Mouse (Mus musculus): ENCODE data around the gene Larp6.

Gene Larp6

GRCm38 (mm10) chr9:60712771-60713541, at the start of gene Larp6:
Larp6 (plus strand) TSS chr9:60712989.
- DNase-seq, result peak; percentile 61

DNA sequence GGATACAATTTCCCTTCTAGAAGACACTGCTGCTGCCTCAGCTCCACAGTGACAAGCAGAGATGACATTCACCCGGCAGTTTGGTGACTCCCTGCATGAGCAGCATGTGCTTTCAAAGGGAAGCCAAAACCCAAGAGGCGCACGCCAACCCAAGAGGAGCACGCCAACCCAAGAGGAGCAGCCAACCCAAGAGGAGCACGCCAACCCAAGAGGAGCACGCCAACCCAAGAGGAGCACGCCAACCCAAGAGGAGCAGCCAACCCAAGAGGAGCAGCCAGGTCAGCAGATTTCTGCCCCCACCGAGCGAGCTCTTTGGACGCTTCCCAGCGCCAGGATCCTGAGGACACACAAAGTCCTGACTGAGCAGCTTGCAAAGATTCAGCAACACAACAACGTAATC, 48.4 kb upstream of the Larp6 start:
- DNase-seq, result no peak

DNA sequence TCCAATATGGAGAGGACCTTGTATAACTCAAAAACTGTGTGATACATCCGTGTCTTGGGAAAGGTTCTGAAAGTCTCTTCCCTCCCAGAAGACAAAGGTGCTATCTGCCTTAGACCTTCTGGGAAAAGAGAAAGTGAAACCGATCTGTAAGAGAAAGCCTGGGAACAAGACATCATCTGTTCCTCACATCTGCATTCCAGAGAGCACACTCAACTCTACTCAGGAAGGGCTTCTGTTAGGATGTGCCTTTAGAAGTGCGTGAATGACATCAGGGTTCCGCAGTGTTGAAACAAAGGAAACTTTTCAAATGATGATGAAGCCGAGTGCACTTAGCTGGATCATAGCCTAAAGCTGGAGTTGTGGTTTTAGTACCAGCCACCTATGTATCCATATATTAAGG, 47.9 kb upstream of the Larp6 start:
- no peak for DNase-seq

GRCm38 (mm10) chr9:60665535-60665934, 47.3 kb upstream of the Larp6 start:
- DNase-seq, result no peak

DNA sequence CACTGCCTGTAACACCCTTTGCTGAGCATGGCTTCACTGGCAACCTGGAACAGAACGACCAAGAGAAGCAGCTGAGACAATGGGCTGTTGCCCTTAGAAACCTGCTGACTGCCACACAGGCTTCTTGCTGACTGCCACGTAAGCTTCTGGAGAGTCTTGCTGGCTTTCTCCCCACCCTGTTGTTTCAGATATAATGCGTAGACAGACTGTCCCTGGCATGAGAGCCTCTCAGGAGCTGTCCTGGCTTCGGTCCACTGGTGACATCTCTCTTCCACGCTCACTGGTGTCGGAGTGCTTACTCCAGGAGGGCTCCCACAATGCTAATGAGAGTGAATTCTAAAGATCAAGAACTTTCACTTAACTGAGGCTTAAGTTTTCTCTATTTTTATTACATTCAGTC, 43.9 kb upstream of the Larp6 start:
- no peak for DNase-seq

DNA sequence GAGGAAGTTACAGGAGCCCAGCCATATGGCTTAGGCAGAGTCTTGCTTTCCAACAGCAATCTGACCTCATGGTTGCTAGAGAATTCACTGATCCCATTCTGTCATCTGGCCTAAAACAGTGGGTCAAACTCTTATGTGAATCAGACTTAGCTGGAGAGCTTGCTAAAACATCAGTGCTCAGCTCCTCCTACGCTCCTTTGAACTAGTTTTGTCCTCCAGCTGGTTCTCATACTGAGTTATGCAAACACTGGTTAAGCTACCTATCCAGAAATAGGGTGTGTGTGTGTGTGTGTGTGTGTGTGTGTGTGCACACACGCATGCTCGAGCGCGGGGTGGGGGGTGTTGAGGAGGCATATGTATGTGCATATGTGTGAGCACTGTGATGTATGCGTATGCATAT, 40.2 kb upstream of the Larp6 start:
- DNase-seq, result no peak

- DNase-seq, result no peak
These were observed 38.0 kb upstream of the Larp6 start for GRCm38 (mm10) chr9:60674780-60675179.

DNA sequence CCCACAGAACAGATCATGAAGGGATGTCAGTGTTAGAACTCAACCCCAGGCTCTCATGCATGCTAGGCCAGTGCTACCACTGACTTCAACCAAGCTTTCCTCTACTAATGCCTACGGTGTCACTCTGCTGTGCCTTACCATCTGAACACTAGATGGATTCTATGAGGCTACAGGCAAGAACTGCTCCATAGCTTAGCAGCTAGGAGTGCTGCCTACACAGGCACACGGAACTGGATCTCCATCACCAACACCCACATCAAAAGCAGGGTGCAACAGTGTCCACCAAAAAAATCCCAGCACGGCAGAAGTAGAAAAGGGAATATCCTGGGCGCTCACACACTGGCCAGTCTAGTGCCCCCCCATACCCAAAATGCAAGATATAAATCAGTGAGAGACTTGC, 36.4 kb upstream of the Larp6 start:
- DNase-seq, result no peak

DNA sequence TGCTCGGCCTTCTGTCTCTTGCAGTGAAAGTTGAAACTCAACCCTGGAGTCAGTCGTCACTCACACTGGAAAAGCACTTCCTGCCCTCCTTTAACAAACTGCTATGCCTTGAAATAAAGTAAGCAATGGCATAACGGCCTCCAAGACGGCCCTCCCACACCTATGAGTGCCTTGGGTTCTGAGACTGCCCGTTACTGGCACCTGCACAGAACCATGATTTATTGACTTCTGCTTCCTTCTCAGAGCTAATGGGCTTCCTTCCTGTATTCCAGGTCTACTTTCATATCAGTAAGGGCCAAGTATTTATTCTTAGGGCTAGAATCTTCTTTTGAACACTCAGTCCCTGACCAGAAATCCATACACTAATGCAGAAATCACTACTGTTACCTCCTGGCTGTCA, 33.9 kb upstream of the Larp6 start:
- no peak for DNase-seq

DNA sequence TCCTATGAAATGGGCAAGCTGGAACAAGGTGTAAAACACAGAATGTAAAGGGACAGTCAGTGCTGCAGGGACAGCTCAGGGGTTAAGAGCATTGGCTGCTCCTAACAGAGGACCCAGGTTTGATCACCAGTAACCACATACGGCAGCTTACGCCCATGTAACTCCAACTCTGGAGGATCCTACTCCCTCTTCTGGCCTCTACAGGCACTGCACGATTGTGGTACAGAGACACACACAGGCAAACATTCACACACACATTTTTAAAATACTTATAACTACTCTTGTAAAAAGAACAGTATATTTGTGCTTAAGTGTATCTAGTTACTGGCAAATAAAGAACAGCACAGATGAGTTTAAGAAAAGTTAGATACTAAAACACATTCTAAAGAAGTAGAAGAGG, 31.8 kb upstream of the Larp6 start:
- no peak for DNase-seq

DNA sequence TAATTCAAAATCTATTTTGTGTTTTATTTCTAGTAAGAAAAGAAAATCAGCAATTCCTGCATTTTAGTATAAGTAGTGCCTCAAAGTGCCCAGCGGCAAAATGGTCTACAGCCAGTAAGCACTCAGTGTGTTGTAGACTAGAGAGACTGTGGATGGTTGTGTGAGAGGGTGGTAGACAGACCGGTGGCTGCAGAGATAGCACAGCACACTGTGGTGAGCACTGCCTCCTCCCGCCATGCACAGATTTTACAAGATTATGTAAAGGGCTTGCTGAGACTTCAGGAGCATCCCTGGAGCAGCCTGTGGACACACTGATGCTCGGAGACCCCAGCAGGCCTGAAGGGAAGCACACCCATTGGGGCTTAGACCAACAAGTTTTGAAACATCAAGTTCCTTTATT, 30.0 kb upstream of the Larp6 start:
- no peak for DNase-seq

DNA sequence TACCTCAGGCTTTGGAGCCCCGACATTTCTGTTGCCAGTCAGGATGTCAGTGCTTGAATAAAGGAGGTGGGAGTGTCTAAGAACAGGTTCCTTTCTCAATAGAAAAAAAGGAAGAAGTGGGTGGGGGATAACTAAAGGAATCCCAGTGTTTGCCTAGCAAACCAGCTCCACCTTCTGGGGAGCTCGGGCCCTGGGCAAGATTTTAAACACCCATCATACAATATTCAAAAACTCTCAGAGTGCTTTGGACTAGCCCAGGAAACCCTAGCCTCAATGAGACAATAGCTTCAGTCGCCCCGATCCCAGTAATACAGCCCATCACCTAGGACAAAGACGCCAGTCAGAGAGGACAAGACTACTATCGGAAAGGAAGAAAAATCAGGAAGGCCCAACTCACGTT, 25.4 kb upstream of the Larp6 start:
- peak; percentile 24 for DNase-seq

GRCm38 (mm10) chr9:60687891-60688324, 24.9 kb upstream of the Larp6 start, which contains the start of gene Lrrc49:
Lrrc49 (minus strand) TSS chr9:60688158.
- DNase-seq, result peak; percentile 90

DNA sequence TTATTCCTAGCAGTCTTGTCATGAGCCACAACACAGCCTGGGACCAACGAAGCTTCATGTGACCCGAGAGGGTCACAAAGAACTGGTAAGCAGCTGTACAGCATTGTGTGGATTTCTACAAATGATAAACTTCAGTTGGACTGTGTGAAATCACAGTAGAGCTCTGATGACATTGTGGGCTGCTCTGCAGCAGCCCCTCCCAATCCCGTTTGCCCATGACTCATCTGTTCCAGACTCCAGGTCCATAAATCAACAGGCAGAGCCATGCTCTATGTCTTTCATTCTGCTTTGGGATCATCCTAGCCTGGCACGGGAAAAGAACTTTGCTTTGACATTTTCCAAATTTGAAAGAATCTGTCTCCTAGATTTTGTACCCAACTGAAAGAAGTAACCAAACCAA, 20.2 kb upstream of the Larp6 start:
- no peak for DNase-seq

- DNase-seq, result peak; percentile 59
These were observed 18.8 kb upstream of the Larp6 start for GRCm38 (mm10) chr9:60693986-60694385.

- no peak for DNase-seq
These were observed 16.4 kb upstream of the Larp6 start for GRCm38 (mm10) chr9:60696271-60696985.

DNA sequence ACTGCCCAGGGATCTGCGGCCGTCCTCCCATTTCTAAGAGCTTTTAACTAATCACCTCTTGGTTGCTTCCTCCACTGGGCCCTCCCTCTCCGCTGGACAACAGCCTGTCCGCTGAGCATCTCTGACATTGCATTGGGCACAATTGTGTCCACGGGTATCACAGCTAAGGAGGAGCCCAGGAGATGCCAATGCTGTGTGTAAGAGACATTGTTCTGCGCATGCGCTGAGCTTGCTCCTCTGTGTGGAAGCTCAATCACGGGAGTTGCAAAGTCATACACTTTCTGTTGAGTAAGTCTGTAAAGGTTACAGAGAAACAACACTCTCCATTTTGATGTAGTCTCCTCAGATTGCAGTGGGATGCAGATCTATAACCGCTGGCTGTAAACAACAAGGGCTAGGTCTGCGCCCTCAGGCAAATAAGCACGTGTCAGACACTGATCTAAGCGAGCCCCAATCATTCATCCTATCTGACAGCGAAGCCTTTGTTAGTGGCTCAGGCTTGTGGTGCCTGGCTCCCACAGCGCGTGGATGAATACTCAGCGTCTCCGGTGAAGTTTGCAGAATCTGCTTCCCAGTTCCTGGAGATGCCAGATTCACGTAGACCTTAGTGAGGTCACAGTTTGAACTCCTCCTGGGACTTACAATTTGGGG, 13.1 kb upstream of the Larp6 start:
- no peak for DNase-seq

- DNase-seq, result no peak
These were observed 5.2 kb upstream of the Larp6 start for GRCm38 (mm10) chr9:60707594-60707993.

DNA sequence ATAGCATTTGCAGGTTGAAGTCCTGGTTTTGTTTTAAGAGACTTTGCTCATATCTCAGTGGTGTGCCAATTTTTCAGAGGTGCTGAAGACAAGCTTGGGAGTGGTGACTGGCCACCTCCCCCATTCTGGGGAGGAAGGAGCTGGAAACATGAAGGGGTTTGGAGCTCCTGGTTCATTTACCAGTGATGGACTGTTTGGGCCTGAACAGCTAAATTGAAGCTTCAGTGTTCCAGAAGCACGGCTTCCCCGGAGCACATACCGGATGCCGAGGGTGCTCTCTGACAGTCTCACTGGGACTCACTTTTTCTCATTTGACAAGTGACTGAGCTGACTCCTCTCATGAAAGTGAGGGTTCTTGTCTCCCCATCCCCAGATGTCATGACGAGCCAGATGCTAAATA, 4.2 kb upstream of the Larp6 start:
- DNase-seq, result no peak

GRCm38 (mm10) chr9:60709721-60710120, 3.1 kb upstream of the Larp6 start:
- no peak for DNase-seq

DNA sequence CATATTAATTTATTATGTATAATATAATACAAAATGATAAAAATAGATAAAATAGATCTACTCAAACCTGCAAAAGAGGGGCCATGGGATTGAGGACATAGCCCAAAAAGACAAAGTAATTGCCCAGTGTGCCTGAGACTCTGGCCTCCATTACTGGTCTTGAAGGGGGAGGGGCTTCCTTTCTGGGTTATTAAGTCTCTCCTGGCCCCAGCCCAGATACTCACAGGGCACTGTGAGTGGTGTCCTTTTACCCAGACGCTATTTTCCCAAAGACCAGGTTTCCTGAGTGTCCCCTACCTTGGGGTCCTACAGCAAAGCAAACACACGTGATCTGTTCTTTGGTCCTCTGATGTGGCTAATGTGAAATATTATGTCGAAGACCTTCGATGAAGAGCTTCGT, 778 bp upstream of the Larp6 start:
- no peak for DNase-seq

- no peak for DNase-seq
These were observed 827 bp downstream of the Larp6 start for GRCm38 (mm10) chr9:60713616-60714015.

GRCm38 (mm10) chr9:60714191-60714590, 1.4 kb downstream of the Larp6 start:
- DNase-seq, result no peak

DNA sequence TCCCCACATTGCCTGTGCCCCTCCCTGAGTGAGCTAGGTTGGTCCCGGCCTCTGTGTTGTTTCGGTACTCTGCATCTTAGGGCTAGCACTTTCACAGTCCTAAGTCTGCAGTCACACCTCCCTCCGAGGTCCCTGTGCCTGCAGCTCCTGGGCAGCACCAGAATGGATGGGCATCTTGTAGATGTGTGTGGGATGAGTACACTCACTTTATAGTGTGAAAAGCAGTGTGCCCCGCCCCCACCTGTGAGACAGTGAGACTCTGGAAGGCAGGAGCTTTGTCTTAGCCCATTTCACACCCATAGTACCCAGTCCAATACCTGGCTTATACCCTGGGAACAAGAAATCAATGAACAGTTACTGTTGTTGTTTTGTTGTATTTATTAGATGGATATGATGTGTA, 2.5 kb downstream of the Larp6 start:
- DNase-seq, result peak; percentile 45

Measured in right cerebral cortex, postnatal 14 days (tissue).